Mouse (Mus musculus): ENCODE measurements at regions not wholly inside any gene's neighbourhood (a gene's known extent, or its start where the extent isn't known, plus 50 kb on each side); places are given as distances from the start of the nearest gene placed in this dataset.
A peak's percentile ranks its signal among the peaks of the same experiment; 100 is the strongest.

DNA sequence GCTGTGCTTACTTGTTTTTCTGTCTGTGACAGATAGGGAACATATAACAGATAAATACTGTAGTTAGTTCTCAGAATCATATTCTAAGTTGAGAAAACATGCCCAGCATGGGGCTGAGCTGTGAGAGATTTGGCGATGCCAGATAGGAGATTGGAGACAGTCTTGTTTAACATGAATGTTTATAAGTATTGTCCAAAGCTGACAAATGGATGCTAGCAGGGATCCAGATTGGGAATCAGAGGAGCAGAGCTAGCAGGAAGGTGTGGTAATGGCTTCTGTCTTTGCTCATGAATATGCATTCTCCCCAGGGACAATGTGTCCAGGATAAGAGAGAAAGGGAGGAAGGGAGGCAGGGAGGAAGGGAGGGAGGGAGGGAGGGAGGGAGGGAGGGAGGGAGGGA, 436.2 kb upstream of the Klf12 start:
- Histone ChIP-seq H3K9ac (no peak overlapping the region), H3K4me1 (replicated peaks; ENCODE audit: control insufficient read depth, insufficient read depth, low read length) (no peaks in the 10 kb centered on the region; the same call in 1 of the 2 replicates), H3K4me2 (replicated peaks) (no peak overlapping the region), H3K4me3 (replicated peaks; ENCODE audit: low read length) (no peak overlapping the region), H3K9me3 (ENCODE audit: control insufficient read depth, low read length) (no peaks in the 10 kb centered on the region), H3K36me3 (replicated peaks; ENCODE audit: control insufficient read depth, insufficient read depth) (no peaks in the 10 kb centered on the region), H3K27ac (no peak overlapping the region; the same call in 1 of the 2 replicates), H3K27me3 (ENCODE audit: control insufficient read depth, insufficient read depth, low read length) (no peaks in the 10 kb centered on the region)
- no peak for ATAC-seq (ENCODE audit: low FRiP score)
- WGBS = 10% methylated on average over 1 of the region's 1 CpGs
- DNase-seq (ENCODE audit: low spot score) = no peak

DNA sequence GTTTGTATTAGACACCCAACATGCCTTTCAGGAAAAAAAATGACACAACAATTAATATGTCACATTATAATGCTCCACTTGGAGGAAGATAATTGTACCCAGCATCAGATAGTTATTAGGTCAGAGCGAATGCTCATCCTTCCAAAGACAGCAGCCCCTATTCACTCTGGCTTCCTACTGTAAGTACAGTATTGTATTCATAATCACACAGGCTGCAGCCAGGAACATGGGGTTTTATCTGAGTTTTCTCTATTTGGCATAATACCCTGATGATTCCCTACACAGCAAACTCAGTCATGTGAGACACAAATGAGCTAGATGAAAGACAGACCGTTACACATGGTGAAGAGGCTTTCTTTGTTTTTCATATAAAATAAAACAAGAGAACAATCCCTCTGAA, 430.5 kb upstream of the Klf12 start:
- Histone ChIP-seq H3K27me3 (ENCODE audit: control insufficient read depth, insufficient read depth, low read length) (no peaks in the 10 kb centered on the region), H3K9me3 (ENCODE audit: control insufficient read depth, low read length) (no peaks in the 10 kb centered on the region), H3K36me3 (replicated peaks; ENCODE audit: control insufficient read depth, insufficient read depth) (no peaks in the 10 kb centered on the region), H3K4me3 (replicated peaks; ENCODE audit: low read length) (no peak overlapping the region), H3K4me2 (replicated peaks) (no peak overlapping the region), H3K27ac (peak overlapping the region; percentile 82), H3K9ac (no peak overlapping the region), H3K4me1 (replicated peaks; ENCODE audit: control insufficient read depth, insufficient read depth, low read length) (peaks cover 22% of the 10 kb centered on the region)
- 33% methylated on average over 2 of the region's 2 CpGs for whole genome bisulfite sequencing
- no peak for DNase-seq (ENCODE audit: low spot score)
- peak; percentile 25; the same call in 1 of the 2 replicates for ATAC-seq (ENCODE audit: low FRiP score)

- peaks cover 22% of the 10 kb centered on the region for H3K4me1 ChIP-seq (replicated peaks; ENCODE audit: control insufficient read depth, insufficient read depth, low read length)
- WGBS = 26% methylated on average over 4 of the region's 4 CpGs
- H3K36me3 ChIP-seq (replicated peaks; ENCODE audit: control insufficient read depth, insufficient read depth) = no peaks in the 10 kb centered on the region
- DNase-seq (ENCODE audit: low spot score) (peak; percentile 31), ATAC-seq (ENCODE audit: low FRiP score) (peak; percentile 77)
- H3K27ac ChIP-seq = peak overlapping the region; percentile 82
- H3K4me2 ChIP-seq (replicated peaks) = no peak overlapping the region
- no peak overlapping the region for H3K9ac ChIP-seq
- no peaks in the 10 kb centered on the region for H3K27me3 ChIP-seq (ENCODE audit: control insufficient read depth, insufficient read depth, low read length)
- no peak overlapping the region for H3K4me3 ChIP-seq (replicated peaks; ENCODE audit: low read length)
- no peaks in the 10 kb centered on the region for H3K9me3 ChIP-seq (ENCODE audit: control insufficient read depth, low read length)
Measured at GRCm38 (mm10) chr14:100713999-100714471, 429.6 kb upstream of the Klf12 start.

DNA sequence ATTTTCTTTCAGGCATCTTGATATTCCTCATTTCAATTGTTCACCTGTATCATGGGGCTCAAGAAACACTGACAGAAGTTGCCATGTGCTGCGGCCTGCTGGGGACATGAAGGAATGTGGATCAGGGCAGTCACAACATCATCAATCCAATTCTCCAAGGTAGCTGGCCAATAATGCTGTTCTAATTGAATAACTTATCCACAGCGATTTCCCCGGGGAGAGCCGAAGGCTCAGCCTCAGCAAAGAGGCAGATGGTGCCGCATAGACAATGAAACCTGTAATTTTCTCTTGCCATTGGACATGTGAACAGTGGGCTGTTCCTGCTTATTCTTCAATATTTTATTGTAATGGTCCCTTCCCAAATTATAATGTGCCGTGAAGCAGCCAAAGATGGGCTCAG, 429.1 kb upstream of the Klf12 start:
- H3K9ac ChIP-seq = no peak overlapping the region
- H3K27ac ChIP-seq = peak overlapping the region; percentile 82
- H3K27me3 ChIP-seq (ENCODE audit: control insufficient read depth, insufficient read depth, low read length) = no peaks in the 10 kb centered on the region
- DNase-seq (ENCODE audit: low spot score) = peak; percentile 56
- H3K4me1 ChIP-seq (replicated peaks; ENCODE audit: control insufficient read depth, insufficient read depth, low read length) = peaks cover 22% of the 10 kb centered on the region
- 22% methylated on average over 6 of the region's 6 CpGs for WGBS
- ATAC-seq (ENCODE audit: low FRiP score) = peak; percentile 77
- H3K36me3 ChIP-seq (replicated peaks; ENCODE audit: control insufficient read depth, insufficient read depth) = no peaks in the 10 kb centered on the region
- H3K4me2 ChIP-seq (replicated peaks) = no peak overlapping the region
- no peaks in the 10 kb centered on the region for H3K9me3 ChIP-seq (ENCODE audit: control insufficient read depth, low read length)
- H3K4me3 ChIP-seq (replicated peaks; ENCODE audit: low read length) = no peak overlapping the region

DNA sequence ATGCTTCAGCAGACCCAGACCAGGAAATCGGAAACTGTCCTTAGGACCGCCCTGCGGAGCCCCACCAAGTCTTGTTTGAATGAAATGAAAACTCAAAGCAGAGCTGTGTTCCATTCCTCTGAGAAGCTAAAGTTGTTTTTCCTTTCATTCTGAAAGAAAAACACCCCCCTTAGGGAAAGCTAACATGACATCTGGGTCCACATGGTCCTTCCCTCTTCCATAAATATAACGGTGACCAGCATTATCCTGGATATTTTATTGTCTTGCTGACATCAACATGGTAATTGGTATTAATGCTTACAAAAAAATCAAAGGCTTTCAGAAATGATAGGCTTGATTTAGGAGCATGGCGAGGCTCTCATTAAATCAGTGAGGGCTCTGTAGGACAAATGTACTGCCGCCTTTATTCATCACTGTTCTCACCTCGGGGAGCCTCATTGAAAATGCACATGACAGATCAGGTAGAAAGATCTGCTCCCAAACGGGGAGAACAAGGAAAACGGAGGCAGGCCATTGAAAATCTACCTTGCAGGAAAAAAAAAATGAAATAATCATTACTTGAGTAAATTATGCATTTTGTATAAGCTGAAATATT, 381.0 kb upstream of the Klf12 start:
- H3K4me2 ChIP-seq (replicated peaks) = no peak overlapping the region
- H3K27me3 ChIP-seq (ENCODE audit: control insufficient read depth, insufficient read depth, low read length) = no peaks in the 10 kb centered on the region
- 15% methylated on average over 9 of the region's 9 CpGs for WGBS
- H3K27ac ChIP-seq = no peak overlapping the region
- no peaks in the 10 kb centered on the region for H3K9me3 ChIP-seq (ENCODE audit: control insufficient read depth, low read length)
- H3K4me3 ChIP-seq (replicated peaks; ENCODE audit: low read length) = no peak overlapping the region
- no peak for DNase-seq (ENCODE audit: low spot score)
- no peak overlapping the region for H3K9ac ChIP-seq
- H3K4me1 ChIP-seq (replicated peaks; ENCODE audit: control insufficient read depth, insufficient read depth, low read length) = no peaks in the 10 kb centered on the region; the same call in 1 of the 2 replicates
- H3K36me3 ChIP-seq (replicated peaks; ENCODE audit: control insufficient read depth, insufficient read depth) = no peaks in the 10 kb centered on the region
- ATAC-seq (ENCODE audit: low FRiP score) = no peak

DNA sequence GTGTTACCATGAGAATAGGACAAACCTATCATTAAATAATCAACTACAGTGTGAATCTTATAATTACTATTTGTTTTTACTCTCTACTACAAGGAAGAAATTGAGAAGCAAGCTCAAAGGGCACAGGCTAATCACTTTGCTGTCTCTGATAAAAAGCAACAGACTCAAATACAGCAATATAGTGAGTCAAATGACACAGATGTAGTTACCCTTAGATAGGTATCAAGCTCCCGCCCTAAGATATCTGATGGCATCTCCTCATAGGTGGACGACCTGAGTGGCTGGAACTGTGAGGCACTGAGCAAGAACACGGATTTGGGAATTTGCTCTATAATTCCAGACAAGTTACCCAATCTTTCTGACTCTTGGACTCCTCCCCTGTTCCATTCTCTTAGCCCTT, 379.7 kb upstream of the Klf12 start:
- no peak overlapping the region for H3K27ac ChIP-seq
- H3K4me2 ChIP-seq (replicated peaks) = no peak overlapping the region
- H3K36me3 ChIP-seq (replicated peaks; ENCODE audit: control insufficient read depth, insufficient read depth) = no peaks in the 10 kb centered on the region
- H3K4me3 ChIP-seq (replicated peaks; ENCODE audit: low read length) = no peak overlapping the region
- H3K4me1 ChIP-seq (replicated peaks; ENCODE audit: control insufficient read depth, insufficient read depth, low read length) = no peaks in the 10 kb centered on the region; the same call in 1 of the 2 replicates
- no peak overlapping the region for H3K9ac ChIP-seq
- ATAC-seq (ENCODE audit: low FRiP score) = no peak
- no peak for DNase-seq (ENCODE audit: low spot score)
- H3K27me3 ChIP-seq (ENCODE audit: control insufficient read depth, insufficient read depth, low read length) = no peaks in the 10 kb centered on the region
- no peaks in the 10 kb centered on the region for H3K9me3 ChIP-seq (ENCODE audit: control insufficient read depth, low read length)
- WGBS = 76% methylated on average over 3 of the region's 3 CpGs

DNA sequence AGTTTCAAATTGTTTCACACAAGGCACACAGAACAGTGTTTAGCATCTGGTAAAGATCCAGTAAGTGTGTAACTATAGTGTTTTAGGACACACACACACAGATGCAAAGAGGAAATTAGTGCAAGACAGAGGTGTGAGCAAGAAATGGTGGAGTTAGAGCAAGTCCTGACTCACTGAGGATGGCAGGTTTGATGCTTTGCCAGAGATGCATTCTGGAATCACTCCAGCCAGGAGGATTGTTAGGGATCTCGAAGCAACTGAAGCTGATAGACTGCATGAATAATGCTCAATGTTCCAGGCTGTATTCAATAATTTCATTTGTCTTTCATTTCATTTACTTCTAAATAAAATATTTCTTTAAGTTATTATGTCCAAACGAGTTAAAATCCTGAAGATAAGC, 357.6 kb upstream of the Klf12 start:
- Histone ChIP-seq H3K4me1 (replicated peaks; ENCODE audit: control insufficient read depth, insufficient read depth, low read length) (no peaks in the 10 kb centered on the region), H3K4me2 (replicated peaks) (no peak overlapping the region), H3K9ac (no peak overlapping the region), H3K36me3 (replicated peaks; ENCODE audit: control insufficient read depth, insufficient read depth) (no peaks in the 10 kb centered on the region), H3K27me3 (ENCODE audit: control insufficient read depth, insufficient read depth, low read length) (no peaks in the 10 kb centered on the region), H3K27ac (no peak overlapping the region), H3K4me3 (replicated peaks; ENCODE audit: low read length) (no peak overlapping the region), H3K9me3 (ENCODE audit: control insufficient read depth, low read length) (no peaks in the 10 kb centered on the region)
- 67% methylated on average over 2 of the region's 2 CpGs for WGBS
- no peak for DNase-seq (ENCODE audit: low spot score)
- no peak for ATAC-seq (ENCODE audit: low FRiP score)

DNA sequence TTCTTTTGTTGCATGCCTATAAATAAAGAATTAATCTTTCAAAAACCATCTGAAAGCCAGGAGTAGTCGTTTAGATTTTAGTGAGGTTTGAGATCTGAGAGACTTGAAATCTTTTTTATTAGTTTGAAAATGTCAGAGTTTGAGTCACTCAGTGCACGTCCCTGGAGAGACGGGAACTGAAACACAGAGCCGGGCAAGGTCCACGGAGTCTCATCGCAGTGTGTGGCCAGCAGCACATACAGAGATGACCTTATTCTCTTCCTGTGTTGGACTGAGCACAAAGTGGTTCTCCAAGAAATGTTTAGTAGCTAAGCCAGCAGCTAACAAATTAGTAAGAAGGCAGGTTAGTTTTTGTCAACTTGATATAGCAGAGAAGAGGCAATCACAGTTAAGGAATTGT, 350.0 kb upstream of the Klf12 start:
- H3K4me2 ChIP-seq (replicated peaks) = no peak overlapping the region
- 66% methylated on average over 6 of the region's 6 CpGs for WGBS
- no peaks in the 10 kb centered on the region for H3K4me1 ChIP-seq (replicated peaks; ENCODE audit: control insufficient read depth, insufficient read depth, low read length)

DNA sequence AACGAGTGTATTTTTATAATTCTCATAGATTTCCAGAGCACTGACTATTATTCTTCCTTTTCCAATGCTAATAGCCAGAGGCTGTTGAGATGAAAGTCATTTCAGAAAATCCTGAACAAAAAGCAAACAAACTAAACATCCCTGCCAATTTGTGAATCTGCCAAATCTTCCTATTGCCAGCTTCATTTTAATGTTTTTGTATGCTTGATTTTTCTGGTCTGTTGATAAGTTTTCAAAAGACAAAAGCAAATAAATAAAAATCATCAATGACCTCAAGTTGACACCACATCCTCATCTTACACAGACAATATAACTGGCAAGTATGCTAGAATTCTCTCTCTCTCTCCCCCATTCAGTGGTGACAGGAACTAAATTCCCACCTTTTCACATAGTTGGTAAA, 347.2 kb upstream of the Klf12 start:
- Histone ChIP-seq H3K4me3 (replicated peaks; ENCODE audit: low read length) (no peak overlapping the region), H3K36me3 (replicated peaks; ENCODE audit: control insufficient read depth, insufficient read depth) (no peaks in the 10 kb centered on the region), H3K27me3 (ENCODE audit: control insufficient read depth, insufficient read depth, low read length) (no peaks in the 10 kb centered on the region), H3K9ac (no peak overlapping the region), H3K4me1 (replicated peaks; ENCODE audit: control insufficient read depth, insufficient read depth, low read length) (no peaks in the 10 kb centered on the region), H3K27ac (no peak overlapping the region), H3K9me3 (ENCODE audit: control insufficient read depth, low read length) (no peaks in the 10 kb centered on the region), H3K4me2 (replicated peaks) (no peak overlapping the region)
- DNase-seq (ENCODE audit: low spot score) (no peak), ATAC-seq (ENCODE audit: low FRiP score) (no peak)
- 62% methylated on average over 1 of the region's 1 CpGs for WGBS

More for the DNA sequence above, 350.0 kb upstream of the Klf12 start:
- Histone ChIP-seq H3K9ac (no peak overlapping the region), H3K27me3 (ENCODE audit: control insufficient read depth, insufficient read depth, low read length) (no peaks in the 10 kb centered on the region), H3K4me3 (replicated peaks; ENCODE audit: low read length) (no peak overlapping the region), H3K27ac (no peak overlapping the region), H3K9me3 (ENCODE audit: control insufficient read depth, low read length) (no peaks in the 10 kb centered on the region), H3K36me3 (replicated peaks; ENCODE audit: control insufficient read depth, insufficient read depth) (no peaks in the 10 kb centered on the region)
- ATAC-seq (ENCODE audit: low FRiP score) (no peak), DNase-seq (ENCODE audit: low spot score) (no peak)

DNA sequence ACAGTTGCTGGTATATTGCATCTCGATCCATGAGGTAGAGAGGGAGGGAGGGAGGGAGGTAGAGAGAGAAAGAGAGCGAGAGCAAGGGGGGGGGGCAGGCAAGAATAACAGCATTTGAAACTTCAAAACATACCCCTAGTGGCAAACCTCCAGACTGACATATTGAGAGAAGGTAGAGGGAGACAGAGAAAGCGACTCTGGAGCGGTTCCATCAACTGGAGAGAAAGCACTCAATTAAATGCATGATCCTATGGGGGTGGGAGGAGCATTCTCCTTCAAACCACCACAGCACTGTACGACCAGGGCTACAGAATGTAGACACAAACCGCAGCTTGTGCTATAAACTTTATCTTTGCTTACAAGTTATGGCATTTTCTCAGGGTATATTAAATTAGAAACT, 345.7 kb upstream of the Klf12 start:
- H3K9ac ChIP-seq = no peak overlapping the region
- H3K4me3 ChIP-seq (replicated peaks; ENCODE audit: low read length) = no peak overlapping the region
- H3K36me3 ChIP-seq (replicated peaks; ENCODE audit: control insufficient read depth, insufficient read depth) = no peaks in the 10 kb centered on the region
- ATAC-seq (ENCODE audit: low FRiP score) = no peak
- no peak overlapping the region for H3K27ac ChIP-seq
- H3K4me2 ChIP-seq (replicated peaks) = no peak overlapping the region
- no peaks in the 10 kb centered on the region for H3K9me3 ChIP-seq (ENCODE audit: control insufficient read depth, low read length)
- WGBS = 68% methylated on average over 6 of the region's 6 CpGs
- no peaks in the 10 kb centered on the region for H3K27me3 ChIP-seq (ENCODE audit: control insufficient read depth, insufficient read depth, low read length)
- DNase-seq (ENCODE audit: low spot score) = no peak
- no peaks in the 10 kb centered on the region for H3K4me1 ChIP-seq (replicated peaks; ENCODE audit: control insufficient read depth, insufficient read depth, low read length)

Data from hindbrain, embryonic 14.5 days (tissue).